Mouse (Mus musculus): ENCODE results near the gene Btg4.

The Btg4 gene

DNA sequence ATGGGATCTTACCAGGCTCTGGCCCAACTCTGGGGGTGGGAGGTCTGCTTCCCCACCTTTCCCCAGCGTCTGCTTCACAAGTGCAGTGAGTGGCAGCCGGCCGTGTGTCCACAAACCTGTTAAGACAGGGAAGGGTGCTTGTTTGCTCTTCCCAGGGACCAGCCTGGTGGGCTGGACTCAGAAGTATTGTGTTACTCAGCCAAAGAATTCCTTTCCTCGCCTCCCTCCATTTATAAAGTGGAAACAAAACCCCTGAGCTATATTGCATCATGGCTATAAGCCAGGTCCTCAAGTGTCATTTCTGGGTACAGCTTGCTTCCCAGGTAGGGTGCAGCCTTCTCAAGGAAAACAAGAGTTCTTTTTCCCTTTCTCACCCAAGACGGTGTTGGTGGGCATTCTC is 108.0 kb downstream of the Btg4 start:
- DNase-seq: peak; percentile 69 to 85

DNA sequence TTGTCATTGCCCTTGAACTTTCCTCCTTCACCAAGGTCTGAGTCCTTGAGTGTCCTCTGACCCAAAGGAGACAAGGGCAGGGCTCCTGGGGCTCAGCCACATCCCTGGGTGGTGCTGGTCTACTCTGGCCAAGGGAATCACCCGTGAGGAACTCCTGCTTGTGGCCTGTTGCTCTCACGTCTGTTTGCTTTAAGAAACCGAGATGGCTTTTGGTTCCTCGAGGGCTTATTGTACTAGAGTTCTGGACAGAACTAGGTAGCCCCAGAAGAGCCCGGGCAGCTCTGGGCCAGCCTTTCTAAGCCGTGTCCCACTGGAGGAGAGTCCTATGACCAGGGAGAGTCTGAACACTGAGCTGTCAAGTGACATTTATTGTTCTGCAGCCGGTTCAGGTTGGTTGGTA is 108.4 kb downstream of the Btg4 start:
- peak; percentile 29 to 62 for DNase-seq
